Mouse (Mus musculus): ENCODE data around the gene Taf3. TPM values are rescaled to one million over a fixed set of nuclear protein-coding genes. Genes with fewer than 3 reads are reported as not detected.

Taf3 gene
- polyA plus RNA-seq, 1 experiment from 2014 or later, result 7.8 TPM

- Histone ChIP-seq H3K4me2 (no peak overlapping the region), H3K27ac (no peak overlapping the region), H3K36me3 (peaks cover 86% of the 10 kb centered on the region), H3K9me3 (replicated peaks) (no peaks in the 10 kb centered on the region), H3K4me3 (no peak overlapping the region), H3K27me3 (no peaks in the 10 kb centered on the region), H3K4me1 (replicated peaks) (peaks cover 6% of the 10 kb centered on the region; the same call in 1 of the 2 replicates), H3K9ac (no peak overlapping the region)
- no peak for ATAC-seq (replicated peaks; ENCODE audit: insufficient number of reproducible peaks, insufficient read depth, low FRiP score, low read depth)
- 76% methylated on average over 5 of the region's 5 CpGs for WGBS
Observed at GRCm38 (mm10) chr2:10058836-10059235, 10.4 kb upstream of the Taf3 start.

- Histone ChIP-seq H3K4me3 (no peak overlapping the region), H3K27ac (no peak overlapping the region), H3K4me1 (replicated peaks) (peaks cover 12% of the 10 kb centered on the region), H3K36me3 (peaks cover 28% of the 10 kb centered on the region), H3K9ac (no peak overlapping the region), H3K27me3 (no peaks in the 10 kb centered on the region), H3K9me3 (replicated peaks) (no peaks in the 10 kb centered on the region), H3K4me2 (no peak overlapping the region)
- 86% methylated on average over 1 of the region's 1 CpGs for WGBS
- ATAC-seq (replicated peaks; ENCODE audit: insufficient number of reproducible peaks, insufficient read depth, low FRiP score, low read depth), result no peak
Observed at GRCm38 (mm10) chr2:10051996-10052395, 3.6 kb upstream of the Taf3 start.

- no peaks in the 10 kb centered on the region for H3K27me3 ChIP-seq
- no peak overlapping the region for H3K4me2 ChIP-seq
- no peak overlapping the region for H3K27ac ChIP-seq
- H3K4me3 ChIP-seq, result no peak overlapping the region
- ATAC-seq (replicated peaks; ENCODE audit: insufficient number of reproducible peaks, insufficient read depth, low FRiP score, low read depth), result no peak
- peaks cover 19% of the 10 kb centered on the region for H3K36me3 ChIP-seq
- no peak overlapping the region for H3K9ac ChIP-seq
- peaks cover 12% of the 10 kb centered on the region for H3K4me1 ChIP-seq (replicated peaks)
- H3K9me3 ChIP-seq (replicated peaks), result no peaks in the 10 kb centered on the region
- WGBS, result 83% methylated on average over 3 of the region's 3 CpGs
Observed at GRCm38 (mm10) chr2:10050878-10051277, 2.5 kb upstream of the Taf3 start.

GRCm38 (mm10) chr2:10049456-10049855 is 1.1 kb upstream of the Taf3 start:
- H3K4me1 ChIP-seq (replicated peaks), result peaks cover 12% of the 10 kb centered on the region
- no peak overlapping the region for H3K27ac ChIP-seq
- no peak for ATAC-seq (replicated peaks; ENCODE audit: insufficient number of reproducible peaks, insufficient read depth, low FRiP score, low read depth)
- no peaks in the 10 kb centered on the region for H3K9me3 ChIP-seq (replicated peaks)
- H3K27me3 ChIP-seq, result no peaks in the 10 kb centered on the region
- H3K4me3 ChIP-seq, result peak overlapping the region; percentile 93
- WGBS, result 15% methylated on average over 10 of the region's 10 CpGs
- H3K9ac ChIP-seq, result no peak overlapping the region
- H3K4me2 ChIP-seq, result peak overlapping the region; percentile 92
- peaks cover 5% of the 10 kb centered on the region for H3K36me3 ChIP-seq

- Histone ChIP-seq H3K36me3 (no peaks in the 10 kb centered on the region), H3K4me2 (peak overlapping the region; percentile 92), H3K4me1 (replicated peaks) (peaks cover 12% of the 10 kb centered on the region), H3K27ac (peak overlapping the region; percentile 31; the same call in 1 of the 2 replicates), H3K9ac (peak overlapping the region; percentile 83), H3K4me3 (peak overlapping the region; percentile 93), H3K27me3 (no peaks in the 10 kb centered on the region), H3K9me3 (replicated peaks) (no peaks in the 10 kb centered on the region)
- WGBS, result under 1% methylated on average over 47 of the region's 47 CpGs
- peak; percentile 57 for ATAC-seq (replicated peaks; ENCODE audit: insufficient number of reproducible peaks, insufficient read depth, low FRiP score, low read depth)
Observed at GRCm38 (mm10) chr2:10047758-10048436, 499 bp downstream of the Taf3 start.

GRCm38 (mm10) chr2:10034976-10035375 is 13.4 kb downstream of the Taf3 start:
- no peaks in the 10 kb centered on the region for H3K36me3 ChIP-seq
- no peak overlapping the region for H3K4me3 ChIP-seq
- H3K27ac ChIP-seq, result no peak overlapping the region
- H3K4me1 ChIP-seq (replicated peaks), result no peaks in the 10 kb centered on the region
- no peak overlapping the region for H3K9ac ChIP-seq
- no peaks in the 10 kb centered on the region for H3K27me3 ChIP-seq
- H3K9me3 ChIP-seq (replicated peaks), result no peaks in the 10 kb centered on the region
- ATAC-seq (replicated peaks; ENCODE audit: insufficient number of reproducible peaks, insufficient read depth, low FRiP score, low read depth), result no peak
- 80% methylated on average over 3 of the region's 3 CpGs for WGBS
- H3K4me2 ChIP-seq, result no peak overlapping the region

- WGBS, result 44% methylated on average over 4 of the region's 4 CpGs
- no peaks in the 10 kb centered on the region for H3K4me1 ChIP-seq (replicated peaks)
- no peaks in the 10 kb centered on the region for H3K9me3 ChIP-seq (replicated peaks)
- no peaks in the 10 kb centered on the region for H3K36me3 ChIP-seq
- no peaks in the 10 kb centered on the region for H3K27me3 ChIP-seq
- H3K27ac ChIP-seq, result no peak overlapping the region
- ATAC-seq (replicated peaks; ENCODE audit: insufficient number of reproducible peaks, insufficient read depth, low FRiP score, low read depth), result no peak
- H3K9ac ChIP-seq, result no peak overlapping the region
- no peak overlapping the region for H3K4me3 ChIP-seq
- no peak overlapping the region for H3K4me2 ChIP-seq
Observed at GRCm38 (mm10) chr2:10033684-10034083, 14.7 kb downstream of the Taf3 start.

GRCm38 (mm10) chr2:10029755-10030154 is 18.6 kb downstream of the Taf3 start:
- Histone ChIP-seq H3K4me1 (replicated peaks) (no peaks in the 10 kb centered on the region), H3K27me3 (no peaks in the 10 kb centered on the region), H3K4me2 (no peak overlapping the region), H3K9me3 (replicated peaks) (no peaks in the 10 kb centered on the region), H3K4me3 (no peak overlapping the region), H3K27ac (no peak overlapping the region), H3K9ac (no peak overlapping the region), H3K36me3 (no peaks in the 10 kb centered on the region)
- 81% methylated on average over 7 of the region's 7 CpGs for WGBS
- ATAC-seq (replicated peaks; ENCODE audit: insufficient number of reproducible peaks, insufficient read depth, low FRiP score, low read depth), result no peak

- no peaks in the 10 kb centered on the region for H3K36me3 ChIP-seq
- H3K4me1 ChIP-seq (replicated peaks), result no peaks in the 10 kb centered on the region
- H3K4me2 ChIP-seq, result no peak overlapping the region
- no peak overlapping the region for H3K4me3 ChIP-seq
- H3K27me3 ChIP-seq, result no peaks in the 10 kb centered on the region
- H3K9ac ChIP-seq, result no peak overlapping the region
- no peak overlapping the region for H3K27ac ChIP-seq
- 78% methylated on average over 6 of the region's 6 CpGs for WGBS
- H3K9me3 ChIP-seq (replicated peaks), result no peaks in the 10 kb centered on the region
- ATAC-seq (replicated peaks; ENCODE audit: insufficient number of reproducible peaks, insufficient read depth, low FRiP score, low read depth), result no peak
Observed at GRCm38 (mm10) chr2:10024264-10024663, 24.1 kb downstream of the Taf3 start.

- ATAC-seq (replicated peaks; ENCODE audit: insufficient number of reproducible peaks, insufficient read depth, low FRiP score, low read depth), result no peak
- 87% methylated on average over 11 of the region's 11 CpGs for WGBS
Observed at GRCm38 (mm10) chr2:10021296-10021695, 27.1 kb downstream of the Taf3 start.

GRCm38 (mm10) chr2:10014951-10015635 is 33.3 kb downstream of the Taf3 start:
- 79% methylated on average over 10 of the region's 10 CpGs for WGBS
- no peak overlapping the region for H3K4me3 ChIP-seq
- ATAC-seq (replicated peaks; ENCODE audit: insufficient number of reproducible peaks, insufficient read depth, low FRiP score, low read depth), result no peak
- no peaks in the 10 kb centered on the region for H3K27me3 ChIP-seq
- no peak overlapping the region for H3K4me2 ChIP-seq
- no peak overlapping the region for H3K27ac ChIP-seq
- no peak overlapping the region for H3K9ac ChIP-seq
- no peaks in the 10 kb centered on the region for H3K9me3 ChIP-seq (replicated peaks)
- H3K36me3 ChIP-seq, result no peaks in the 10 kb centered on the region
- no peaks in the 10 kb centered on the region for H3K4me1 ChIP-seq (replicated peaks)

More at GRCm38 (mm10) chr2:10021296-10021695, 27.1 kb downstream of the Taf3 start:
- Histone ChIP-seq H3K4me1 (replicated peaks) (no peaks in the 10 kb centered on the region), H3K9ac (no peak overlapping the region), H3K9me3 (replicated peaks) (no peaks in the 10 kb centered on the region), H3K27me3 (no peaks in the 10 kb centered on the region), H3K4me3 (no peak overlapping the region), H3K27ac (no peak overlapping the region), H3K36me3 (no peaks in the 10 kb centered on the region), H3K4me2 (no peak overlapping the region)

All from heart, embryonic 15.5 days (tissue).